Mouse (Mus musculus): Measurements from ENCODE around the gene Sppl2b. TPM values are rescaled to one million over a fixed set of nuclear protein-coding genes. Genes with fewer than 3 reads are reported as not detected.

The Sppl2b gene
- total RNA-seq (2023) = 14.0 and 15.8 TPM in 2 replicates

DNA sequence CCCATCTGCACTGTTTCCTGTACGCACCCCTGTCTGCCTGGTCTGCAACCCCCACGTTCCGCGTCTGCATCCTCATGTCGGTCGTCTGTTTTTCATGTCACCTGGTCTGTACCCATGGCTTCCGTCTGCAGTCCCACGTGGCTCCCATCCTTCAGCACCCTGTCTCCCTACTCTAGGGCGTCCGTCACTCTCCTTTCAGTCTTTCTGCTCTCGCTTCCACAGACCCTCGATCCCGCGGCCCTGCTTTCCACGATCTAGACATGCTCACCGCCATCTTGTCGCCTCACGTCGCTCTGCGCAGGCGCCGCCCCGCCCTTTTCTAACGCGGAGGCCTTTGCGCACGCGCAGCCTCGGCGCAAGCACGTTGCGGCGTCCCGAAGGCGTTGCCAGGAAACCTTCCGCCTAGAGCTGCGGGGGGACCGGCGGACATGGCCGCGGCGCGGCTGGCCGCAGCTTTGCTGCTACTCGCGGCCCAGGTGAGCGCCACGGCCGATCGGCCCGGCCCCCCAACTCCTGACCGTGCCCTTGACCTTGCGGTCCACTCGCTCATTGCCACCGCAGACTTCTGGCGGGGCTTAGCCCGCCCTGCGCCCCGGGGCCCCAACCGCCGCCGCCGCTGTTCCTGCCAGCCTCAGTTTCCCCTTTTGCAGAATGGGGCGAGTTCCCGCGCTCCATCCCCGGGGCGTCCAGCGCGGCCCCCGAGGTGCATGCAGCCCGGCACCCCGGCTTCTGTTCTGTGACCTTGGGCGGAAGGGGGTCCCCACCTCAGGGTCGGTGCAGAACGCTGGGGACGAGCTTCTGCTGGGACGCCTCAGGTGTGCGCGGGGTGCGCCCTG lies at the start of gene Sppl2b, which contains the start of gene Lsm7:
TSS of gene Sppl2b (plus strand) at position 363 of the 836 bp plus-strand sequence.
TSS of gene Lsm7 (minus strand) at position 297 of the 836 bp plus-strand sequence.

DNA sequence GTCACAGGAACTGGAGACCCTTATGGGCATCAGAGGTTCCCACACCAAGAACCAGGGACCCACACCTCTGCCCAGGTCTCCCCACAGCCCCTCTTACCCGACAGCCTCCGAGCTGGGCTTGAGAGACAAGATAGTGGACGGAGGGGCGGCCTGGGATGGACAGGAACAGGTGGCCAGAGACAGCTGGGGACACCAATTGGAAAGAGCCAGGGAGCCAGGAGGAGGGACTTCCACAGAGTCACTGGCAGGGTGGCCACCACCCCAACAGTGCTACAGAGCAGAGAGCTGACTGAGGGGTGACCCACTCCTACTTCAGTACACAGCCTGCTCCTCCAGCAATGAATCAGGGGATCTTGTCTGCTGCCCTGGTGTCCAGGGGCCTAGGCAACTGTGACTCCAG lies 41.7 kb upstream of the Sppl2b start, which contains the start of gene Jsrp1:
TSS of gene Jsrp1 (minus strand) at position 133 of the 400 bp plus-strand sequence.

DNA sequence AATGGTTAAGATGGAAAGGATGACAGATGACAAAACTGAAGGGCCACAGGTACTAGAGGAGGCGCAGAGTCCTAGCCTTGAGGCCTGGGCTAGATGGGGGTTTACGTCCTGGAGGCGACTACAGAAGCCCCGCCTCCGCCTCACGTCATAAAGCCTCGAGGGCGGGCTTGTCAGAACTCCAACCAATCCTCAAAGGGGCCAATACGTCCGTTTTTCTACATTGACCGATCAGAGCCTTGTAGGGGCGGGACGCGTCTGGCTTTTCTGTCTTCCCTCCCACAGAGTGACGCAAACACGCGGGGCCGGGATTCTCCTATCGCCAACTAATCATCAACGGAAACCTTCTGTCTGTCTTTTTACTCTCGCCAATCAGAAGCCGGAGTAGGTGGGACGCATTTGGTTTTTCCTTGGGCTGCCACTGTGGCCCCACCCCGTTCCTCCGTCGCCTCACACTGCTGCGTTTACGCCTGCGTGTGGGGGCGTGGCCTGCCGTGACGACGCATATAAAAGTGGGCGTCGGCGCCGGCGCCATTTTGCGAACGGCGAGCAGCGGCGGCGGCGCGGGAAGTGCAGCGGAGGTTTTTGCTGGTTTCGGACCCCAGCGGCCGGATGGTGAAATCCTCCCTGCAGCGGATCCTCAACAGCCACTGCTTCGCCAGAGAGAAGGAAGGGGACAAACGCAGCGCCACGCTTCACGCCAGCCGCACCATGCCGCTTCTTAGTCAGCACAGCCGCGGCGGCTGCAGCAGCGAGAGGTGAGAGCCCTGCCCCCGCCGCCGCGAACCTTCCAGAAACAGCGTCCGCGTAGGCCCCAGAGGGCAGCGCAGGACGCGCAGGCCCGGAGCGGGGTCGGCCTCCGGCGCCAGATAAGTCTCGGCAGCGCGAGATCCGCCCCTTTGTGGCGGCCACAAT lies 28.7 kb upstream of the Sppl2b start, which contains the start of gene Oaz1:
TSS of gene Oaz1 (plus strand) at position 506 of the 912 bp plus-strand sequence.

DNA sequence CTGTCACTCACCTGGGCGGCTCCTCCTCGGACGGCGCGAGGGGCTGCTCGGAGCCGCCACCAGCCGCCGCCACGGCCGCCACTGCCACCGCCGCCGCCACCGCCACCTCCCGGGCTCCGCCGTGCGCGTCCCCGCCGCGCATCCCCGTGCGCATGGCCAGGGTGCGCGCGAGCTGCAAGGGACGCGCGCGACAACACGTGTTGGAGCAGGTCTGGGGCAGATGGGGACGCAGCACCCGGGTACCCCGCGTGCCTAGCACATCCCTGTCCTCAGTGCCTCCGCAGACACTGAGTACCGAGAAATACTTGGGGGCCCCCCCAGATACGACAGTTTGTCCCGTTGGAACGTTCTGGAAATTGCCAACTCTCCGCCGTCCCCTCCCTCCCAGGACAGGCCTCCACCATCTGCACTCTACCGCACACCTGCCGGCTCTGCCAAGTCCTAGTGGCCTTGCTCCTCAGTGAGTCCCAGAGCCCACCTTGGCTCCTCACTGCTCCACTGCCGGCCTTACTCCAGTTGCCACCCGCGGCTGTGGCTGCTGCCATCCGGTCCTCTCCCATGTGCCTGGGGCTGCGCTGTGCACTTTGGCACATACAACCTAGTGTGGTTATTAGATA lies 11.0 kb upstream of the Sppl2b start, which contains the start of gene Lingo3:
TSS of gene Lingo3 (minus strand) at position 109 of the 617 bp plus-strand sequence.

DNA sequence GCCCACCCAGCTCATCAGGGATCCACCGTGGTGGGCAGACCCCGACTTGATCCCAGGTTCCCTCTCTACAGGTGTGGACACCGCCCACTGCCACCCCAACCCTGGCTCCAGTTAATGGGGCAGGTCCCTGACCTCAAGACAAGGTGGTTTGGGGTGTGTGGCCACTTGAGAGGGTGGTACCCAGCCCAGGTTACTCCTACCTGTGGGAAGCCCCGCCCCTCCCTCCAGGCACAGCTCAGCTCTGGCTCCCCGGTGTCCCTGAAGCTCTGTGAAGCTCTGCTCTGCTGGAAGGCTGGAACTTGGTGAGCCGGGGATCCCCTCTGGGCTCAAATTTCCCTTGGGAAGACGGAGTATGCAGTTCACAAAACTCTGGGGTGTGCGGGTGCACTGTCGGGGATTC lies 16.5 kb downstream of the Sppl2b start, which contains the start of gene Tmprss9:
TSS of gene Tmprss9 (plus strand) at position 268 of the 400 bp plus-strand sequence.

DNA sequence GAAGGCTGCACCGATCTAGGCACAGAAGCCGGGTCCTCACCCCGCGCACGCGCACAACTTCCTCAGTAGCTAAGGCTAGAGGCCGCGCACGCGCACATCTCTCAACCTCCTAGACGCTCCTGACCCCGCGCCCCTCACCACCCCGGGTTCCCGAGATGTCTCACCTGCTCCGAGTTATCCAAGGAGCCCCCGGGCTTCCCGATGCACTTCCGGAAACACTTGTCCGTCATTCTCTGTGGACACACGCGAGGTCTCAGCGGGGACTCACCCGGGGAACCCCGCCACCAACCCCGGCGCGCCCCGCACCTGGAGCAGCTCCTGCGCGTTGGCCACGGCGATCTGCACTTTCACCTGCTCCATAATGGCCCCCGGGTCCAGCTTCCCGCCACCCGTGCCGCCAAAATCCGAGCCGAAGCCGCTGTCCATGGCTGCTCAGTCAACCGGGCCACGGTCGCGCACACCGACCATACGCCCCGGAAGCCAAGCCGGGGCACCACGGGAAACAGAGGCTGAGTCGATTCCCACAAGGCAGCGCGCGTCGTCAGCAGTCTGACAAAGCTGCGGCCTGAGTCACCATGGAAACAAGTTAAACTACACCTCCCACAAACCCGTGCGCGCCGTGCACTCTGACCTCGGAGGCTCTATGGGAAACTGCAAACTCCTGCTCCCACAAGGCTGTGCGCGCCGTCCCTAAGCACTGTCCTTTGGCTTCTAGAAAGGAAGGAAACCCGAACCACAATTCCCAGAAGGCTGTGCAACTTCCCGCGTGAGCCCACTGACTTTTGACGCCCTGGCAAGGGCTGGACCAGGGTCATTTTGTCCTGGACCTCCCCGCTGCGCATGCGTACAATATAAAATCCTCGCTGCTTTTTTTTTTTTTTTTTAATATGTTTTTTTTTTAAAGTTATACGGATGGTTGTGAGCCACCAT lies 45.5 kb downstream of the Sppl2b start, which contains the start of gene Timm13:
TSS of gene Timm13 (minus strand) at position 652 of the 930 bp plus-strand sequence.

DNA sequence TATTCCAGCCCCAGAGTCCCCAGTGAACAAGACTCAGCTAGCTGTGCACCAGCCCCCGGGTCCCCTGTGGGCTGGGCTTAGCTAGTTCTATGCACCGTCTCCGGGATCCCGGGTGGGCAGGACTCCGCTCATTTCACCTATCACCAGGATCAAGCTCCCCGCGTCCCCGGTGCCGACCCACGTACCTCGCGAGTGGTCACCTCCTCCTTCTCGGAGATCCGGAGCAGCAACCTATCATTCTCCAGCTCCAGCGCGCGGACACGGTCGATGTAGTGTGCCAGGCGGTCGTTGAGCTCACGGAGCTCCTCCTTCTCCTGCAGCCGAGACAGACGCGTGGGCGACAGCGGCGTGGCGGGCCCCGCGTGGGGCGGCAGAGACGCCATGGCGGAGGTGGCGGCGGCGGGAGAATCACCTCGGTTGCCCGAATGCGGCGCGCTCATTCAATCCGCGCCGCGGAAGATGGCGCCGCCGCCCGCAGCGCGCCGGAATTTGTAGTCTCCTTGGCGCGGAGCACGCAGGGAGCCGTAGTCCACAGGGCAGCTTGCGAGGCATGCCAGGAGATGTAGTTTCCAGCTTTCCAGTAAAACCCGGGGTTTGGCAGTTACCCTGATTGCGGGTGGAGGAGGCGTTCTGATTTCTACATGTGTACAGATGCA lies 62.8 kb downstream of the Sppl2b start, which contains the start of gene Lmnb2:
TSS of gene Lmnb2 (minus strand) at position 467 of the 656 bp plus-strand sequence.

Other genes with a start within 250 kb of the Sppl2b start
- gene Gm49322, start 249.3 kb upstream of the Sppl2b start, total RNA-seq (2023) = 0.77 and 0.98 TPM in 2 replicates
- 101 and 129 TPM in 2 replicates for gene Csnk1g2, start 232.4 kb upstream of the Sppl2b start, total RNA-seq (2023)
- 12.4 and 15.2 TPM in 2 replicates for gene Btbd2, start 198.2 kb upstream of the Sppl2b start, total RNA-seq (2023)
- gene Mknk2, start 177.2 kb upstream of the Sppl2b start, total RNA-seq (2023) = 181 and 193 TPM in 2 replicates
- gene Mob3a, start 153.3 kb upstream of the Sppl2b start, total RNA-seq (2023) = 140 and 155 TPM in 2 replicates
- gene Izumo4, start 153.1 kb upstream of the Sppl2b start, total RNA-seq (2023) = 8.4 and 14.1 TPM in 2 replicates
- gene Ap3d1, start 113.0 kb upstream of the Sppl2b start, total RNA-seq (2023) = 99.7 and 123 TPM in 2 replicates
- gene Dot1l, start 100.1 kb upstream of the Sppl2b start, total RNA-seq (2023) = 21.3 and 32.2 TPM in 2 replicates
- gene Sf3a2, start 57.1 kb upstream of the Sppl2b start, total RNA-seq (2023) = 39.7 and 47.3 TPM in 2 replicates
- 62.9 and 84.6 TPM in 2 replicates for gene Plekhj1, start 56.6 kb upstream of the Sppl2b start, total RNA-seq (2023)
- 0.77 and 1.2 TPM in 2 replicates for gene Amh, start 50.0 kb upstream of the Sppl2b start, total RNA-seq (2023)
- gene Jsrp1, start 41.8 kb upstream of the Sppl2b start, total RNA-seq (2023) = not detected in 2 replicates
- 506 and 673 TPM in 2 replicates for gene Oaz1, start 28.6 kb upstream of the Sppl2b start, total RNA-seq (2023)
- gene Lingo3, start 11.2 kb upstream of the Sppl2b start, total RNA-seq (2023) = not detected in 2 replicates
- gene Lsm7, start 66 bp upstream of the Sppl2b start, total RNA-seq (2023) = 10.1 and 19.3 TPM in 2 replicates
- gene Tmprss9, start 16.6 kb downstream of the Sppl2b start, total RNA-seq (2023) = not detected in 2 replicates
- 35.2 and 38.8 TPM in 2 replicates for gene Timm13, start 45.7 kb downstream of the Sppl2b start, total RNA-seq (2023)
- gene Lmnb2, start 63.0 kb downstream of the Sppl2b start, total RNA-seq (2023) = 17.8 and 24.7 TPM in 2 replicates
- gene Gadd45b, start 74.8 kb downstream of the Sppl2b start, total RNA-seq (2023) = 50.6 and 86.7 TPM in 2 replicates
- 0.23 and 0.92 TPM in 2 replicates for gene Gng7, start 159.7 kb downstream of the Sppl2b start, total RNA-seq (2023)
- gene Diras1, start 170.4 kb downstream of the Sppl2b start, total RNA-seq (2023) = not detected in 2 replicates
- 11.5 and 13.1 TPM in 2 replicates for gene Slc39a3, start 182.2 kb downstream of the Sppl2b start, total RNA-seq (2023)
- gene Sgta, start 204.9 kb downstream of the Sppl2b start, total RNA-seq (2023) = 47.2 and 56.7 TPM in 2 replicates
- gene Thop1, start 214.8 kb downstream of the Sppl2b start, total RNA-seq (2023) = 4.0 TPM in 2 replicates
- gene Creb3l3, start 243.6 kb downstream of the Sppl2b start, total RNA-seq (2023) = 0.25 and 0.34 TPM in 2 replicates